Mouse (Mus musculus): Measurements from ENCODE around the gene Actl11. TPM values are rescaled to one million over a fixed set of nuclear protein-coding genes. Genes with fewer than 3 reads are reported as not detected.

Actl11 gene
- polyA plus RNA-seq, 1 experiment from 2014 or later: not detected

DNA sequence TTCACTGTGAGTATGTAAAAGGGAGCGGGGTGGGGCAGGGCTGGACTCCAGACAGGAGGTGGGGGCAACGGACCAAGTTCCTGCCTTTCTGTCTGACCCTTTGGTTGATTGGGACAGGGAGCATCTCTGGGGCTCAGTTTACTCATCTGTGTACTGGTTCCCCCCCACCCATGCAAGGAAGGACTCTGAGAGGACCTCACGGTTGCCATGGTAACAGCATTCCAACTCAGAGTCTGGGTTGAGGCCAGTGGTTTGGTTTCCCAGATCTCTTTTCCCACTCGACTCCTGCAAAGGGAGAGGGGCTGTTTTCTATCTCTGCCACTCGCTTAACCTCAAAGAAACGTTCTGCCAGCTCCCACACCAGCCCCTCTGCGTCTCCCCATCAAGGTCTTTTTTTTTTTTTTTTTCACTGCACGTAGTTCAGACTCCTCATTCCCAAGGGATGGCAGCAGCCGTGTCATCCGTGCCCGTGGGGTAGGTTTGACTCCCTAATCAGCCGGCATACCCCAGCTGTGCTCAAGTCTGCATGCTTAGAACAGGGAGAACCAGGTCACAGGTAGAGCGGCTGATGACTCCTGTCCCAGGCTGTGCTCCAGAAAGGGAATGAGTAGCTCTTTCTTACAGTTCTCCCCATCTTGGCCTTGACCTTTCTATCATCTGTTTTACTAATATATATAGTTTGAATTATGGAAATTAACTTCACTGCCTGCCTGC lies 10.2 kb upstream of the Actl11 start:
- Histone ChIP-seq H3K4me3 (replicated peaks; ENCODE audit: low read length) (no peak overlapping the region), H3K4me2 (ENCODE audit: low read depth, low read length) (no peak overlapping the region), H3K9ac (ENCODE audit: low read length) (no peak overlapping the region; the same call in 1 of the 2 replicates), H3K27me3 (ENCODE audit: control insufficient read depth, insufficient read depth, low read length) (no peaks in the 10 kb centered on the region), H3K4me1 (ENCODE audit: control insufficient read depth, insufficient read depth, low read length) (peaks cover 5% of the 10 kb centered on the region; the same call in 1 of the 2 replicates), H3K9me3 (replicated peaks; ENCODE audit: control insufficient read depth, low read length) (no peaks in the 10 kb centered on the region), H3K27ac (ENCODE audit: low read length) (no peak overlapping the region), H3K36me3 (ENCODE audit: control insufficient read depth, insufficient read depth, low read length) (peaks cover 6% of the 10 kb centered on the region; the same call in 1 of the 2 replicates)
- WGBS: 35% methylated on average over 13 of the region's 13 CpGs
- no peak for ATAC-seq (ENCODE audit: insufficient read depth, low FRiP score)

DNA sequence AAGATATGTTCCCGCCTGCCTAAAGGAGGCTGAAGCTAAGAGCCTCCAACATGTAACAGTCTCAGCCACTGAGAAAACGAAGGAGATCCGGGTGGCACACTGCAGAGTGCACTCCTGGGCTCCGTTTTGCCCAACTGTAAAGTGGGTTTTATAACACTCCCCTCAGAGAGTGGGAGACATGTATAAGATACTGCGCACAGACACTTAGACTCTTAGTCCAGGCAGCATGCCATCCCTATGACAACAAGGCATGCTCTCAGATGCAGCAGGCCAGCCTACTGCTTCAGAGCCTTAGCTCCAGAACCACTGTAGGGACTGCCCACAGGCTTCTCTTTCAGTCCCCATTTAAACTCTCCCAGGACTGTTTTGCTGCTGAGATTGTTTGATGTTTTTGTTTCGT lies 9.4 kb upstream of the Actl11 start:
- Histone ChIP-seq H3K4me3 (replicated peaks; ENCODE audit: low read length) (no peak overlapping the region), H3K9me3 (replicated peaks; ENCODE audit: control insufficient read depth, low read length) (no peaks in the 10 kb centered on the region), H3K4me1 (ENCODE audit: control insufficient read depth, insufficient read depth, low read length) (peaks cover 5% of the 10 kb centered on the region; the same call in 1 of the 2 replicates), H3K27me3 (ENCODE audit: control insufficient read depth, insufficient read depth, low read length) (no peaks in the 10 kb centered on the region), H3K36me3 (ENCODE audit: control insufficient read depth, insufficient read depth, low read length) (peaks cover 3% of the 10 kb centered on the region; the same call in 1 of the 2 replicates), H3K9ac (ENCODE audit: low read length) (no peak overlapping the region), H3K27ac (ENCODE audit: low read length) (no peak overlapping the region), H3K4me2 (ENCODE audit: low read depth, low read length) (no peak overlapping the region)
- WGBS: 76% methylated on average over 6 of the region's 6 CpGs
- no peak for ATAC-seq (ENCODE audit: insufficient read depth, low FRiP score)

DNA sequence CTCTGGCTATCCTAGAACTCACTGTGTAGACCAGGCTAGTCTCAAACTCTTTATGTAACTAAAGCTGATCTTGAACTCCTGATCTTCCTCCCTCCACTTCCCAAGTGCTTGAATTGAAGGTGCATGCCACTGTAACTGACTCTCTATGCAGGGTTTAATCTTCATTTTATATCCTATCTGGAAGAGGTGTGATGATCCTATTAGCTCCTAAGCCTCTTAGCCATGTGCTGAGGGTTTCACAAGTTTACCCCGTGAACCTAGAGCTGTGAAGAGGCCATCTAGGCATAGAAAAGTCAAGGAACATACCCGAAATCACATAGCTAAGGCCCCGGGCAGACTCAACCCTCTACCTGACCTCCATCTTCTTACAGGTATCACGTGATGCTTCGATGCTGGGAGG lies 8.8 kb upstream of the Actl11 start:
- H3K4me1 ChIP-seq (ENCODE audit: control insufficient read depth, insufficient read depth, low read length): peaks cover 10% of the 10 kb centered on the region; the same call in 1 of the 2 replicates
- no peak overlapping the region for H3K4me2 ChIP-seq (ENCODE audit: low read depth, low read length)
- H3K36me3 ChIP-seq (ENCODE audit: control insufficient read depth, insufficient read depth, low read length): peaks cover 3% of the 10 kb centered on the region; the same call in 1 of the 2 replicates
- WGBS: 84% methylated on average over 5 of the region's 5 CpGs
- no peaks in the 10 kb centered on the region for H3K27me3 ChIP-seq (ENCODE audit: control insufficient read depth, insufficient read depth, low read length)
- H3K9ac ChIP-seq (ENCODE audit: low read length): no peak overlapping the region
- no peaks in the 10 kb centered on the region for H3K9me3 ChIP-seq (replicated peaks; ENCODE audit: control insufficient read depth, low read length)
- no peak overlapping the region for H3K27ac ChIP-seq (ENCODE audit: low read length)
- no peak for ATAC-seq (ENCODE audit: insufficient read depth, low FRiP score)
- no peak overlapping the region for H3K4me3 ChIP-seq (replicated peaks; ENCODE audit: low read length)

DNA sequence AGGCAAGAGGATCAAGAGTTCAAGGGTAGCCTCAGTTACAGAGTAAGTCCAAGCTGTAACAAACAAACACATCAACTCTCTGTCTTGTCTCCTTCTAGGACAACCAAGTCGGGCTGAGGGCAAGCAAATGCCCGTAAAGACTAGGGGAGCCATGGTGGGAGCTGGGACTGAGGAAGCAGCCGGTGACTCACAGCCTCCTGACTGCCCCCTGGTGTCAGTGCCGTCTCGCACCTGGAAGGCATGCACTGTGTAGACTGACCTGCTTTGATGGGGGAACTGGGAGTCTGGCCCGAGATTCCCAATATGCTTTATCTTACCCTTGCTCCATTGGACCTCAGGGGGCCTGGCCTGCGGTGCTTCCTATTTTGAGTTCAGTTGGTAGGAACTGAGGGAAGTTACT lies 5.2 kb upstream of the Actl11 start:
- no peak overlapping the region for H3K9ac ChIP-seq (ENCODE audit: low read length)
- peaks cover 10% of the 10 kb centered on the region; the same call in 1 of the 2 replicates for H3K4me1 ChIP-seq (ENCODE audit: control insufficient read depth, insufficient read depth, low read length)
- no peaks in the 10 kb centered on the region for H3K9me3 ChIP-seq (replicated peaks; ENCODE audit: control insufficient read depth, low read length)
- no peak overlapping the region for H3K27ac ChIP-seq (ENCODE audit: low read length)
- 39% methylated on average over 7 of the region's 7 CpGs for WGBS
- no peak overlapping the region for H3K4me2 ChIP-seq (ENCODE audit: low read depth, low read length)
- peak; percentile 48; the same call in 1 of the 2 replicates for ATAC-seq (ENCODE audit: insufficient read depth, low FRiP score)
- H3K27me3 ChIP-seq (ENCODE audit: control insufficient read depth, insufficient read depth, low read length): no peaks in the 10 kb centered on the region
- H3K4me3 ChIP-seq (replicated peaks; ENCODE audit: low read length): no peak overlapping the region
- H3K36me3 ChIP-seq (ENCODE audit: control insufficient read depth, insufficient read depth, low read length): no peaks in the 10 kb centered on the region; the same call in 1 of the 2 replicates

DNA sequence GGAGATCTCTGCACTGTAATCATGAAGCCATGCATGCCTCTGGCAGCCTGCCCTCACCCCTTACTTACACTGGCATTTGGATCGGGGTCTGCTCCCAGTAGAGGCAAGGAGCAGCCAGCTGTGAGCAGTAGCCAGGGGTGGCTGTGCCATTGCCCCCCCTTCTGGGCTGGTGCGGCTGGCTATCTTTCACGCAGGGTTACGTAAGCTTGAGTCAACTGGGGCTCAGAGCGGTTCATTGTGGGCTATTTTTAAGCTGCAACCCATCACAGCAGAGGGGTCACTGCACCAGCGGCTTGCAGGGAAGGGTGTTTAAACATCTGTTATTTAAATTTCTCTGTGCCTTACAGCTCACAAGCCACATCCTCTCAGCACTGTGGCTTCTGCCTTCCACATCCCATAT lies 4.3 kb upstream of the Actl11 start:
- no peak for ATAC-seq (ENCODE audit: insufficient read depth, low FRiP score)

DNA sequence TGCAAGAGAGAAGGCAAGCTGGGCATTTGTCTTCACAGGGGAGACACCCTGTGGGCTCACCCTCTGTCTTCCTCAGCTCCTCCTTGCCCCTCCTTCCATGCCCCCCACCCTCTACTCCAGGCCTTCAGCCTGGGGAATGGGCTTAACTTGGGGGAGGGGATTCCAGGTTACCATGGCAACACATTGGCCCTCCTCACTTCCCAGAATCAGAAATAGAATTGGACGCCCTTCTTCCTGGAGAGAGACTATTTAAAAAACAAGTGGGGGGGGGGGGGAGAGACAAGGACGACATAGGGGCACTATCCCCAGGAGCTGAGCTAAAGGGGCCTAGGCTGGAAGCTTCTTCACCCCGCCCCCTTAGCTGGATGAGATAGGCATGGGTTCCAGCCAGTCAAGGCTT lies 3.0 kb upstream of the Actl11 start:
- Histone ChIP-seq H3K9me3 (replicated peaks; ENCODE audit: control insufficient read depth, low read length) (no peaks in the 10 kb centered on the region), H3K4me1 (ENCODE audit: control insufficient read depth, insufficient read depth, low read length) (peaks cover 12% of the 10 kb centered on the region; the same call in 1 of the 2 replicates), H3K4me3 (replicated peaks; ENCODE audit: low read length) (no peak overlapping the region), H3K36me3 (ENCODE audit: control insufficient read depth, insufficient read depth, low read length) (no peaks in the 10 kb centered on the region; the same call in 1 of the 2 replicates), H3K4me2 (ENCODE audit: low read depth, low read length) (no peak overlapping the region), H3K27ac (ENCODE audit: low read length) (no peak overlapping the region), H3K27me3 (ENCODE audit: control insufficient read depth, insufficient read depth, low read length) (no peaks in the 10 kb centered on the region), H3K9ac (ENCODE audit: low read length) (no peak overlapping the region)
- ATAC-seq (ENCODE audit: insufficient read depth, low FRiP score): no peak
- WGBS: 47% methylated on average over 3 of the region's 3 CpGs

More for the DNA sequence above, 4.3 kb upstream of the Actl11 start:
- no peaks in the 10 kb centered on the region for H3K9me3 ChIP-seq (replicated peaks; ENCODE audit: control insufficient read depth, low read length)
- H3K27ac ChIP-seq (ENCODE audit: low read length): no peak overlapping the region
- H3K4me1 ChIP-seq (ENCODE audit: control insufficient read depth, insufficient read depth, low read length): peaks cover 12% of the 10 kb centered on the region; the same call in 1 of the 2 replicates
- H3K9ac ChIP-seq (ENCODE audit: low read length): peak overlapping the region; percentile 55; the same call in 1 of the 2 replicates
- no peak overlapping the region for H3K4me2 ChIP-seq (ENCODE audit: low read depth, low read length)
- H3K4me3 ChIP-seq (replicated peaks; ENCODE audit: low read length): no peak overlapping the region
- WGBS: 30% methylated on average over 6 of the region's 6 CpGs
- no peaks in the 10 kb centered on the region for H3K27me3 ChIP-seq (ENCODE audit: control insufficient read depth, insufficient read depth, low read length)
- no peaks in the 10 kb centered on the region; the same call in 1 of the 2 replicates for H3K36me3 ChIP-seq (ENCODE audit: control insufficient read depth, insufficient read depth, low read length)

DNA sequence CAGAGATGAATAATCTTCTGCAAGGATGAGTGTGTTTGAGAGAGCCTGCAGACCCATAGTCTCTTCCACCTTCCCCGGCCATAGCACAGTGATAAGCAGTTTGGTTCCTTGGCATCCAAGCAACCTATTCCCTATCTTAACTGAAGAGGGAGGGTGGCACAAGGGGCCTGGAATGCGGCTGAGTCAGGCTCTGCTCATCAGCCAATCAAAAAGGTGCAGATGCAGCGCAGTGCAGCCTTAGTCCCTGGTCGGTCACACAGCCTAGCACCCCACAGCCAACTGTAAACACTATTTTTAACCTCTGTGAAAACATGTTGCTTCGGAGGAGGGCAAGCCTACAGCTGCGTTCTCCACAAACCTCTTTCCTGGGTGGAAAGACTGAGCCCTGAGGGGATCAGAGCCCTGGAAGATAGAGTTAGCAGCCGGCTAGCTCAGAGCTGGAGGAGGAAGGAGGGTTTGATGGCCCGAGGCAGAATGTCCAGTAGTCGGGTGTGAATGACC lies 1.3 kb upstream of the Actl11 start:
- Histone ChIP-seq H3K9ac (ENCODE audit: low read length) (no peak overlapping the region), H3K9me3 (replicated peaks; ENCODE audit: control insufficient read depth, low read length) (no peaks in the 10 kb centered on the region), H3K27ac (ENCODE audit: low read length) (no peak overlapping the region), H3K4me2 (ENCODE audit: low read depth, low read length) (no peak overlapping the region), H3K4me3 (replicated peaks; ENCODE audit: low read length) (no peak overlapping the region), H3K36me3 (ENCODE audit: control insufficient read depth, insufficient read depth, low read length) (no peaks in the 10 kb centered on the region), H3K27me3 (ENCODE audit: control insufficient read depth, insufficient read depth, low read length) (no peaks in the 10 kb centered on the region), H3K4me1 (ENCODE audit: control insufficient read depth, insufficient read depth, low read length) (peaks cover 12% of the 10 kb centered on the region; the same call in 1 of the 2 replicates)
- WGBS: 46% methylated on average over 9 of the region's 9 CpGs
- ATAC-seq (ENCODE audit: insufficient read depth, low FRiP score): no peak

DNA sequence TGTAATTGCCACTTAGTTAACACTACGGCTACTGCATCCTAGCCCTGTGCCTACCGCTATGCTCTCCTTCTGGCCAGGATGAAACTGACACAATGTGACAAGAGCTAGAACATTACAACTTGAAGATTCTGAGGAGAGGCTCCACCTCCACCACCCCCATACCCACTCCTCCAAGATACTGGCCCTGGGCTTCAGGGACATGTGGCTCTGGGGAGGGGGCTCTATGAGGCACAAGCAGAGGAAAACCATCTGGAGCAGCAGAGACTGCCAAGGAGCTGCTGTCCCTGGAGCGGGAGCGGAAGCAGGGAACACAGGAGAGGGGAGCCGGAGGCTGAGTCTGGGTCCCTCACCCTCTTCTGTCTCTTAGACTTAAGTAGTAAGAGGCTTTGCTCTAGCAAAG lies 520 bp upstream of the Actl11 start:
- H3K9ac ChIP-seq (ENCODE audit: low read length): no peak overlapping the region; the same call in 1 of the 2 replicates
- 46% methylated on average over 5 of the region's 5 CpGs for WGBS
- no peaks in the 10 kb centered on the region for H3K36me3 ChIP-seq (ENCODE audit: control insufficient read depth, insufficient read depth, low read length)
- no peaks in the 10 kb centered on the region for H3K9me3 ChIP-seq (replicated peaks; ENCODE audit: control insufficient read depth, low read length)
- H3K4me3 ChIP-seq (replicated peaks; ENCODE audit: low read length): no peak overlapping the region
- H3K4me2 ChIP-seq (ENCODE audit: low read depth, low read length): no peak overlapping the region
- H3K27ac ChIP-seq (ENCODE audit: low read length): no peak overlapping the region
- H3K27me3 ChIP-seq (ENCODE audit: control insufficient read depth, insufficient read depth, low read length): no peaks in the 10 kb centered on the region
- ATAC-seq (ENCODE audit: insufficient read depth, low FRiP score): no peak
- peaks cover 12% of the 10 kb centered on the region; the same call in 1 of the 2 replicates for H3K4me1 ChIP-seq (ENCODE audit: control insufficient read depth, insufficient read depth, low read length)

DNA sequence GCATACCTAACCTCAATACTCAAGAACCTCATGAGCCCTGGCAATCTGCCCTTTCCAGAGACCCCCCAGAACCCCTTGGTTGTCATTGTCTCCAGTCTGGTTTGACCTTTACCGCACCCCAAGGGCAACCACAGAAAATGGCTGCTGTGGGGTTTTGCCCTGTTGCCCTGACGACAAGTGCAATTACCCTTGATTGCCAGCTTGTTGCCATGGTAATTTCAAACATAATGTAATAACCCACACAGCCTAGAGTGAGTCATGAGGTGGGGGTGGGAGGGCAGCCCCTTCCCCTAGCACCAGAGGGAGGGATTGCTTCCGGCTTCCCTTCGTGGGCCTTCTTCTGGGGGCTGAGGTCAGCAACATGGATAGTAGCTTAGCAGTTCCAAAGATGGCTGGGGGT lies 4.0 kb downstream of the Actl11 start:
- 66% methylated on average over 4 of the region's 4 CpGs for WGBS
- Histone ChIP-seq H3K27ac (ENCODE audit: low read length) (no peak overlapping the region), H3K4me2 (ENCODE audit: low read depth, low read length) (no peak overlapping the region), H3K9me3 (replicated peaks; ENCODE audit: control insufficient read depth, low read length) (no peaks in the 10 kb centered on the region), H3K4me3 (replicated peaks; ENCODE audit: low read length) (no peak overlapping the region), H3K36me3 (ENCODE audit: control insufficient read depth, insufficient read depth, low read length) (no peaks in the 10 kb centered on the region), H3K9ac (ENCODE audit: low read length) (no peak overlapping the region), H3K4me1 (ENCODE audit: control insufficient read depth, insufficient read depth, low read length) (peaks cover 19% of the 10 kb centered on the region; the same call in 1 of the 2 replicates), H3K27me3 (ENCODE audit: control insufficient read depth, insufficient read depth, low read length) (peaks cover 12% of the 10 kb centered on the region; the same call in 1 of the 2 replicates)
- ATAC-seq (ENCODE audit: insufficient read depth, low FRiP score): no peak

All from stomach, embryonic 16.5 days (tissue).